Mouse (Mus musculus) right cerebral cortex, postnatal 14 days (tissue): ENCODE data around the gene Cd47.

Experiments
- DNase-seq: peaks from one replicate; pipeline ENCODE4 v3.0.0; 2022

Gene Cd47

DNA sequence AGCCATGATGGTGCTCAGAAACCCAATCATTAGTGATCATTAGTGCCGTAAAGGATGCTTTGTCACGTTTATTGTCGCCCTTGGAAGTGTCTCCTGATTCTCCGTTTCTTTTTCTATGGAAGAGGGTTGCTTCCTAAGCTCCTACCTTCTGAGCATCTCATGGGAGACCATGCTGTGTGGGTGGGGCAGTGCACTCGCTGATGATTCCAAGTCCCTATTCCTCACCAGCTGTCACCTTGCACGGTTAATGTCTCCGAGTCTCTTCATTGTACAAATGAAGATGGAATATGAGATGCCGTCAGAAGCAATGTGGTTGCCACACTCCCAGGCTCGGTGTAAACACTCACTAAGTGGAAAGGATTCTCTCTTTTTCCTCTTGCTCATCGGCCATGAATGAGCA lies 119.9 kb downstream of the Cd47 start:
- no peak for DNase-seq

DNA sequence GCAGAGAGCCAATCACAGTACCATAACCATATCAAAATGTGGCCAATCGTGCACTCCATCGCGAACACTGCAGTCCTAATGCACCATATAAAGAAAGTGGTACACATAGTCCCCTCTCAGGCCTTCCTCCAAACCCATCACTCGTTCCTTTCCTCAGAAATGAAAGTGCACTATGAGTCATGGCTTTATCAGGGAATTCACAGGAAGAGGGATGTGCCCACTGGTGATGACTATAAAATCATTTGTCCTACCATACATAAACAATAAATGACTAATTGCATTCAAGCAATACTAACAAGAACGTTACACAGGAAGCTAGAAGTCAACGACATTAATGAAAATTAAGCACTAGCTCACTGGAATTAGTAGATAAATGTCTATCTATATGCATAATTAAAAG lies 121.3 kb downstream of the Cd47 start:
- DNase-seq, result no peak

DNA sequence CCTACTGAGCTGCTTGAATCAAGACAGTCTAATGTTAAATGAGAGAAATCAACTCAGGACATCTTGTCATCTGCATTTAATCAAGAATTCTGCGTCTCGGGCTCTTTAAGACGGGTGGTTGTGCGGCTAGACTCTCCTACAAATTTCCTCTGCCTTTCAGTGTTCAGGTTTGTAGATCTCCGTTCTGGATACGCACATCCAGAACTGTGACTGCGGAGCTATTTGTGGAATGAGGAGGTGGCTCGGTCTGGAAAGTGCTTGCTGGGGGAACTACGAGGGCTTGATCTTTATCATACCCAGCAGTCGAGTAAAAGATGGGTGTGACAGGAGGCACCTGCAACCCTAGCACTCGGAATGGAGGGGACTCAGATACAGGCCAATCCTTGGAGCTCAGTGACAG lies 121.8 kb downstream of the Cd47 start:
- DNase-seq, result no peak

DNA sequence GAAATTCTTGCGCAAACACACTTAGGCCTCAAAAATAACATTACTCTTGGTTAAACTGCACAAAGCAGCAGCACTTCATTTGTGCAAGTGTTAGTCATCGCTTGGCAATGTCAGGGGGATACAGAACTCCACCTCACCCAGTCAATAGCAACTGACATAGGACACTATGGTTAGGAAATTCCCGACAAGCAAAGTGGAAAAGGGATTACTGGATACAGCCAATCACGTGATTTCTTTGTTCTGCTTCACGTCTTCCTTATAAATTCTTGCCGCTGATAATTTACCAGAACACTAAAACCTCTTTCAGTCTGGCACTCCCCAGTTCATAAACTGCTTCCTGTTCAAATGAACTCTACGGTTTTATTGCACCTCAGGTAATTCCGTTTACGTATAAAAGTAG lies 123.4 kb downstream of the Cd47 start:
- DNase-seq, result no peak

DNA sequence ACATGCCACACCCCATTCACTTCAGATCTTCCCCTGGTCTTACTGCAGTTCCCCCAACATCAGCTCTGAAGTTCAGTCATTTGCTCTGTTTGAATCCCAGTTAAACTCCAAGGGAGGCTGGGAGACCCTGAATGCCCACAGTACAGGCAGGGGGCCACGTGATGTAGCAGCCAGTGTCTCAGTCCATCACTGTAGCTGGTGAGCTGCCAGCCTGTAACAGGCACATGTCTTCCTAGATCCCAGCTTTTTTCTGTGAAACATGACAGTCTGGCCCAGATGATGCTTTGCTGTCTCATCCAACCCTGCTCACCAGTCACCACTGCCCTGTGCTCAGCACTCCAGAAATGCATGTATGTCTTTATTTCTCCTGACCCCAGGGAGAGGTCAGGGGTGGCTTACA lies 124.6 kb downstream of the Cd47 start:
- DNase-seq, result no peak

DNA sequence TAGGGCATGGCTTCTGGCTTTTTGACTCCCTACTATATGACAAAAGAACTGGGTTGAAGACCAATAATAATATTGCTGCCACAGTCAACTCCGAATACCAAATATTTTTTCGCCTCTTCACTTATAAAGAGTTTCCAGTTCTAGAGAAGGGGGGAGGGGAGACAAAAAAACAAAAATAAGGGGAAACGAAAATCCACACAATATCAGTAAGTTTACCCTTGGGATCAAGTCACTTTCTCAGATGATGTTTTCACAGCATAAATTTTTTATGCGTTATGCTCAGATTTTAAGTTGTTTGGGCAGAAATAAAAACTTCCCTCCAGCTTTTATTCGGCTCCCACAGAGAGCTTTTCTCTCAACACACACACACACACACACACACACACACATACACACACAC lies 132.9 kb downstream of the Cd47 start:
- no peak for DNase-seq

DNA sequence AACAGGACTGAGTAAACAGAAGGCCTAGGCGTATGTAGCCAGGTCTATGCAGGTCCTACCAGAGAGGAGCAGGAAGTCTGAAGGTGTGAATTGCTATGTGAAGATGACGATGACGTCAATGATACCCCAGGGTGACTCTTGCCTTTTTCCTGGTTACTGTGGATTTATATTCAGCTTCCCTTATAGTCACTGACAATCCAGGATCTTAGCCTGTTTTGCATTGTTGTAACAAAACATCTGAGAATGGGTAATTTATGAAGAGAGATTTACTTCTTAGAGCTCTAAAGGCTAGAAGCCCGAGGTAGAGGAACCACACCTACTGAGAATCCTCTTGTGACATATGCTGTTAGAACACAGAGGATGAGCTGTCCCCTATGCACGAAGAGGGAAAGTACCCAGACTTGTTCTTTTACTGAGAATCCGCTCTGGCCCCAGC lies 135.7 kb downstream of the Cd47 start:
- DNase-seq, result no peak

DNA sequence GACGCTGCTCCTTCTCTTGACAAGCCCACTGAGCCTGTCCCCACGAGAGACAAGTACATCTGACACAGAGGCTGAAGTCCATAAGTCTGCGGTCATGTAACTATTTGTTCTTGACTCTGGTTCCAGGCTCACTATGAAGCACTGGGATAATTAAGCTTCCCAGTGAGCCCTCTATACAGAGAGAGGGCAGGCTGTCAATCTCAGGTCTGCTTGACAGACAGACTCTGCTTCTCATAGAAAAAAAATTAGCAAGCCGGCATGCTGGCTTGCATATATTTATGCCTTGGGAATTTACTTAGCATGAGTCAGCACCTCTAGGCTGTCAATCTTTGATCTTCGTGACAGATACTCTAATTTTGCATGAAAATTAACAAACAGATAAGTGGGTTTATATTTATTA lies 136.5 kb downstream of the Cd47 start:
- DNase-seq, result no peak

DNA sequence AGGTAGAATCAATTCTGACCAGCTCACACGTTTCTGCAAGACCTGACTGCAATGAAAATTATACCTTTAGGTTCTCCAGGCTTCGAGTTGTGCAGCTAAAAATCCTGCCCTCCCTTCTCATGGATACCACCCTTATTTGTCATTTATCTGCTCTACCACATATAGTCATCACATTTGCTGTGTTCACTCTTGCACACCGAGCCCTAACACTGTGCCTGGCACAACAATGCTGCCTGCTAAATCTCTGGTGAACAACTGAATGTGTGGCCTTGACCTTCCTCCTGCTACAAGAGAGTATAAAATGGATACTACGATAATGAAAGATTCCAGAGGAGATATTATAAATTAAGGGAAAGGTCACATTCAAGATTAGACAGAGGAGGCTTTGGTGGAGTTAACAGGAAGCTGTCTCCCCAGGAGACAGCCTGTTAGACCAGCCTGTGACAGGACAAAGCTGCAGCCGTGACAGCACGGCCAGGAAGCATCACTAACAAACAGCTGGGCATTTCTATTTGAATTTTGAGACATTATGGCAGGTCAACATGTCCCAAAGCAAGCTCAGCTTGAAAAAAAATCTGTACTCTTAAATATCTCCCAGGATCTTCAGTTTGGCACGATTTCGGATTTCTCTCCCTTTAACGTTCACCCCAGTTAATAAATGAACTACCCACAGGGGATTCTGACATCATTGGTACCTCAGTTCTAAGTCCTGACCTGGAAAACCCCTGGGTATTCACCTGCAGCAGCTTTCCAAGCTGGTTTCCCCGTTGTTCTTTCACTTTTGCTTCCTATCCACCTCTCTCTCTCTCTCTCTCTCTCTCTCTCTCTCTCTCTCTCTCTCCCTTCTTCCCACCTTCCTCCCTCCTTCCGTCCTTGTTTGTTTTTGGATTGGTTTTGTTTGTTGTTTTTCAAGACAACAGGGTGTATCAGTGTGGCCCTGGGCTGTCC lies 137.2 kb downstream of the Cd47 start:
- no peak for DNase-seq

DNA sequence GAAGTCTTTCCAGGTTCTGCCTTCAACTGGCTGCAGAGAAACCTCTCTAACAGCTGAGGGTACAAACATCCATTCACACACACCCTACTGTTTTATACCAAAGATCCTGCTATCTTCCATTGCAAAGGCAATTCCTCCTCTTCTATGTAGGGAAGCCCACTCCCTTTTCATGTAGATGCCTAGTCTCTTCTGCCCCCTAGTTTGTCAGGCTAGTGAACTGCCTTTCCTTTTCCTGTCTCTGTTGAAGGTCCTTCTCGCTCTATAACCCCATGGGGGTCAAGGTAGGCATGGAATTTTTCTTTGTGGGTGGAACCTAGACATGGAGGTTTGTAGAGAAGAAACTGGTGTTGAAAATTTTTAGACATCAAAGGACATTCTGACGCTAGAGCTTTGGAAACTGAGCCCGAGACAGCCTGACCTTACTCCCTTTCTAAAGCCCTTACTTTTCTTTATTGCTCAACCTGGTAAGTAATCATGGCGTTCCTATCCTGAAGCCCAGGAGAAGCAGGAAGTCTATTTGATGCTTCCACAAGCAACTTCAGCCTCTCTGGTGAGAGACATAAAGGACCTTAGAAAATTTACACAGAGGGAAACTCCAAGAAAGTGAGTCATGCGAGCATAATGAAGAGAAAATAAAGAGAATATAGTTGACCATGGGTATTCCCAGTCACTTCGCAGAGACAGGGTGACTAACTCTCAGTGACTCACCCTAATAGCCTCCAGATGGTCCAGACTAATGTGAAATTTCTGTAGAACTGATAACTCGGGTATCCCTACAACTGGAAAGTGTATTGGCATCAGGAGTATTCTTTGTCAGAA lies 138.4 kb downstream of the Cd47 start:
- no peak for DNase-seq

DNA sequence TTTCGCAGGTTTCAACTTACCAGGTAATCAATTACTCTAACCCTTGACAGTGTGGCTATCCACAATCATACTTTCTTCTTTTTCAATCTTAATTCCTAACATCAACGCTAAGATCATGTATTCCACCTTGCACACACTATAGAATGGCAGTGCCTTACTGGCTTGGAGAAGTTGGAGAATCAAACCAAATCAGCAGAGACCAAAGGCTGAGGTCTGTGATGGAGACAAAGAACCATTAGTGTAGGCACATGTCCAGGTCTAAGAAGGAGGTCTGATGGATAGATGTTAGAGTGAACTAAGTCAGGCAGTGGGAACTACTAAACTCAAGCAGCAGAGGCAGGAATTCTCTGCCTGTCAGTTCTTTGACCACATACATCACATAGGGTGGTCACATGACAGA lies 139.0 kb downstream of the Cd47 start:
- no peak for DNase-seq

DNA sequence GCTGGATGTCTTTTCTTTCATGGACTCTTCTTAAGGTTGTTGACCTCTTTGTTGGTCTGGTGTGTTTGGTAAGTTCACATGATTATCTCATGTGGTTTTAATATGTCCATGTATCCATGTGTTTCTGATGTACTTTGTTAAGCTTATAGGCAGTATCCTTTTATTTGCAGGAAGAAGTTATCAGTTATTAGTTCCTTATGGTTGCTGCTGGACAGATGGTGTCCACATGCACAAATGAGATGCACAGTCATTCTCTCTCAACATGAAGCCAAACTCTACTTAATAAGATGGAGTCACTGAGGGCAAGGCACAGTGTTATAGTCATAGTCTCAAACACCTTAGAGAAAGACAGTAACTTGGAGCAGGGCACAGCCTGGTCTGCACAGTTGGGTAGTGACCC lies 140.1 kb downstream of the Cd47 start:
- no peak for DNase-seq

DNA sequence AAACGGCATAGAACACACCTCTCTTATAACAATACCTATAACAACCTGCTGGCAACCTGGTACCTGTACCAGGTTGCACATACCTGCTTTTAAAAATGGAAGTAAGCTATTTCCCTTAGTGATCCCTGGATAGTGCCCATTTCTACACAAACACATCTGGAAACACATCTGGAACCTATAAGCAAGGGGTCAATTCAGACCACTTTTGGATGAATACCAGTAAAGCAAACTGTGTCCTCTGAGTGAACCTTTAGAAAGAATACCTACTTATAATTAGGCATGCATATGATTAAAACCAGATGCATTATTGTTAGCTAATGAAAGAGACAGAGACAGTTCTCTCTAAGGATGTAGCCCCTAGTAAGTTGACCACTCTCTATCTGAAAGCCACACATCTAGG lies 140.7 kb downstream of the Cd47 start:
- no peak for DNase-seq

DNA sequence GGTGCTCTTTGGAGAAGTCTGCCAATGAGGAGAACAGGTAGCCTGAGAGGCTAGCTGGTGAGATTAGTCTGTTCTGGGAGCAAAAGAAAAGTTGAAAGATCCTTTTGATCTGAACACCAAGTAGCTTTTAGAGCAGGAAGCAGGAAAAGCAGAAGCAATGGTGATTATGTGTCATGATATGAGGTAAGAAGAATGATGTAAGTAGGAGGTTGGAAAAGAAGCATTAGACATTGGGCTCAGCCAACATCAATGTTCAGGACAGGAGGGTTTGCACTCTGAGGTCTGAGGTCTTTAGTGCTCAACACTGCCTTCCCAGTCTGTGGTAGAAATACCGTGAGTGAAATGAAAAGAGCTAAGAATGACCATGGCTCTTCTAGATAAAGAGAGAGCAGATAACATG lies 143.4 kb downstream of the Cd47 start:
- no peak for DNase-seq

DNA sequence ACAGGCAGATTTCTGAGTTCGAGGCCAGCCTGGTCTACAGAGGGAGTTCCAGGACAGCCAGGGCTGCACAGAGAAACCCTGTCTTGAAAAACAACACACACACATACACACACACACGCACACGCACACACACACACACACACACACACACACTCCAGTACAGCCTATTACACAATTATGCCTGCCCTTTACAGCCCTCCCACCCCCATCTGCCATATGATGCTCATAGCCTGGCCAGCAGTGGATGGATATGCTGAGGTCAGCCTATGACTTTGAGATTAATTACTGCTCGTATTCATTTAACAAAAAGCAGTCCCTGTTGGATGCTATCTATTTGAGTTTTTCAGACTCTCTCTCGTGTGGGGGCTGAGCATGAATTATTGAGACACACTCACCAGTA lies 144.8 kb downstream of the Cd47 start:
- no peak for DNase-seq

DNA sequence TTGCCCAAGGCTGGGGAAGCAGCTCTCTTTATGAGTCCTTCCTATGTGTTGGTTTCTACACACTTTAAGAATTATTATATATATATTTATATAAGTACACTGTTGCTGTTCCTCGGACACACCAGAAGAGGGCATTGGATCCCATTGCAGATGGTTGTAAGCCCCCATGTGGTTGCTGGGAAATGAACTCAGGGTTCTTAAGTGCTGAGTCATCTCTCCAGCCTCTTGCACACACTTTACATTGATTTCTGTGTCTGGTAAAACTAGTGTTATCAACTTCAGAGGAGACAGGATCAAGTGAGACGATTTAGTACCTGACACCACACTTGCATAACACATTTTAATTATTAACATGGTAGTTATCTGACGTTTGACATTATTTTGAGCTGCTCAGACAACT lies 146.7 kb downstream of the Cd47 start:
- DNase-seq, result no peak

DNA sequence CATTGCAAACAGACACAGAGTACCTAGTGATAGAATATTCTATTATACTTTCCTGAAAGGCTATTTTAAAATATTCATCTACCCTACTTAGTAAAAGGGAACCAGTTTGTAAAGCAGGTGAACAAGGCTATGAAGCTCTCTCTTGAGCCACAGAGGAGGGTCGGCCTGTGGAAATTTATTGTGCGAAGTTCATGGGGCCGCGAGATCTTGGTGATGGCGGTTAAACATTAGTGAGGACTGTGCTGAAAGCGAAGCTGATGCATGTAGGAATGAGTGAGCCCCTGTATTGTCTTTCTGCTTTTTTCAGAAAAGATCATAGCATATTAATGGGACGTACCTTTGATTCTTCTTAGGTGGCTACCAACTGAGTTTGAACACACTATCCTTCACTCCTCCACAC lies 147.3 kb downstream of the Cd47 start:
- no peak for DNase-seq

DNA sequence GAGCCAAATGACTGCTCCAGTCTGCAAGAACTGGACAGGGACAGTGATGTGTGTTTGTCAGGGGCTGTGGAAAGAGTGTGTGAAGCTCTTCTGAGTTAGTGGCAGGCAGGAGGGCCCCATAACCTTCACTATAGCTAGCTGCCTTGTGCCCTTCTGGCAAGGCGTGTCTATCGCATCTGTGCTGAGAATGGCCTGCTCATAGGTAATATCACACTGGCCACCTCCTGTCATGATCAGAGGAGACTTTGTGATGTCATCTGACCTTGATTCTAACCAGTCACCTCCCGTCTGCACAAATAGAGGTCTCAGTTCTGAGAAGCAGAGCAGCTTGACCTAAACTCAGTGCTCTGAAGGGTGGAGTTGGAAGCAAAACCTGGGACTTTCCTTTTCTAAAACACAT lies 148.0 kb downstream of the Cd47 start:
- DNase-seq, result no peak

DNA sequence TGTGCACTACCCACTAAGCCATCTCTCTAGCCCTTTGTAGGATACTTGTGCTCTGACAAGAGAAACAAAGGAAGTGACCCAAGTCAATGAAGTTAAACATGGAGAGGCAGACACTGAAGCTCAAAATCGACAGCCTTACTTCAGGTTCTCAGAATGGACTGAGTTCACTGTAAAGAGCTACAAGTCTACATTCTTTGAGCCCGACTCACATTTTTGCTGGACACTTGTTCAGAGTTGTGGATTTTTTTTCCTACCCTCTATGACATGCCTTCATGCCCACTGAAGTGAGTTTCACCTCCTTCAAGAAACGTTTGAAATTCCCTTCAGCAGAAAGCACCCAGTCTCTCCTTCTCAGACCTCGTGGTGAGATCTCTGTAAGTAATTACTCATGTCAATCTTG lies 148.9 kb downstream of the Cd47 start:
- no peak for DNase-seq

DNA sequence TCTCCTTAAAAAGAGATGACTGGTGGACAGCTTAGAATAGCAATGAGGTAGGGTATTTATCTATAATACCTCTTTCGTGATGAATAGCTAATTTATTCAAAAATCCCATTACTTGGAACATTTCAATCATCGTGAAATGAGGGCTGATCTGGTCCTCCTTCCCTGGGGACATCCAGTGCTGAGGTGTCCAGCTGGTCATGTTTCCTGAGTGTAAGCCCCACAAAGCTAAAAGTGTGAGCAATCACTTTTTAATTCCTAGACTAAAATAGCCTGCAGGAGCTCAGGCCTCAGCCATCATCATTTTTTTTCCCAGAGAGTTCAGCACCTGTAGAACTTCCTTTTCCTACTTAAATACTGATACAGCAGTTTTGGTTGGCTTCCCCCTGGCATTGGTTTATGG lies 150.0 kb downstream of the Cd47 start:
- no peak for DNase-seq

DNA sequence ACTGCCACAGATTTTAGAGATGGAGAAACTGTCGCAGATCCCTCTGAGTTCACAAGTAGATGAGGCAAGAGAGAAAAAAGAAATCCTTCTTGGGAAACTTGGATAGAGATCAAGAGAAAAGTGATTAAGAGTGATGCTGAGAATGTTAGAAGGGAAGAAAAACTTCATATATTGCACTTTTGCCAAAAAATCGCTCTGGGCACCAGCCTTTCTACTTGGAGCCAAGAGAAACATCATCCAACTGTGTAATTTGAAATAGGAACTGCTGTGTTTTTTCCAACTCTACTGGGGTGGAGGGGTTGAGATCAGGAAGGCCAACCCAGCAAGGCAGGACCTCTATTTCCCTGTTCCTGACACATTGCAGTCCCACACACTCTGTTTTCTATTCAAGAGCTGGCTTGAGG lies 151.0 kb downstream of the Cd47 start:
- DNase-seq, result no peak

DNA sequence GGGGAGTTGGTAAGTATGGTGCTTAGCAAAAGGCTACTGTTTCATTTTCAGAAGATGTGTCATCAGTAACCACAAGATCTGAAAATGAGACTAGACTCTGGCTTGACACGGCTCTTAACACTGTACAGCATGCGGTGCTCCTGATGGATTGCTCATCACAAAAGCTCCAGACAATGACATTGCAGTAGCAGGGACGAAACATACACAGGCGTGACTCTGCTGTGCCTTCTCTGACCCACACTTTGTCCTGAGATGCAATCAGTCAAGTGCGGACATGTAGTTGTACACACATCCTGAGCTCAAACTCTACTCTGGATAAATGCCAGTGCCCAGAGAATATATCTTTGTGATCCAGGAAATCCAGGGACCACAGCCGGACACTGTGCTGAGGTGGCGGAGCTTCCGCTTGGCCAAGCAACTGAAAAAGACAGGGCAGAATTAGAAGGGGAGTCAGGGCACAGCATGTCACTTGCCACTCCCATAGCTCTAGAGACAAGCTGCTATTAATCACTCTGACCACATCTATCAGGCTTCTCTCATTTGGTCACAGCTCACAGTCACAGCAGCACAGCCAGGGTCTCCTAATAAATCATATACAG lies 151.7 kb downstream of the Cd47 start:
- no peak for DNase-seq

DNA sequence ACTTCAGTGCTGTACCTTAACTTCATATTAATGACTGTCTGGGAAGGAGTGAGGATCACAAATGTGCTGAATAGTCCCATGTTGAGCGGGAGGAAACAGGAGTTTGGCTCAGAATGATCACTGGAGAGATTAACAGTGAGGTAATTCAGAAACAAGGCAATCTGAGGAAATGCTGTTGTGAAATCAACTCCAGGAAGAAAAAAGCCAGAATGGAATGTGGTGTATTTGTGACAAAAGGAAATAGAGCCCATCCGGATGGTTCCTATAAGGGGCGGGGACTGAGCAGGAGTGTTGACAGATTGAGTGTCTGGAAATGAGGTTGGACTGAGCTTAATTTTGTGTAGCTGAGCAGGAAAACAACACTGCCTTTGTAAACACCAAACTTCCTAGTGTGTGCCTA lies 153.5 kb downstream of the Cd47 start:
- DNase-seq, result no peak

DNA sequence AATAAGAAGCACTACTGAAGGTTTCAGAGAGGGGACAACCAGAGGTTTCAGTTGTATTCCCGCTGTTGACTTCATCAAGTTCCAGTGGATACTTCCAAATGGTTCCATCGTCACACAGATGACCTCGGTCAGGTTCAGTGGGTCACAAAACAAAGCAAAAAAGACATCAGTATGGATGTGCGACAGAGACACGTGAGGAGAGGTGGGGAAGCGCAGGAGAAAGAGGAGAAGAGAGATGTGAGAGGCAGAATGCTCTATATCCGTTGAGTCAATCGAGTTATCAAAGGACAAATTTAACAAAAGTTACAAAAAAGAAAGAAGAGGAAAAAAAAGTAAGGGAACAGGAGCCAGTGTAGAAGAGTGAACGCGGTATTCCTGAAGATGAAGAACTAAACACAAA lies 154.6 kb downstream of the Cd47 start:
- DNase-seq, result no peak
